Mouse (Mus musculus) erythroblast, embryonic 14.5 days (primary cell): ENCODE measurements around the gene Rims3.

Source experiments
- GATA1 ChIP-seq: IDR thresholded peaks from 2 replicates; pipeline ENCODE4 v1.6.1; 2012; ENCODE audit warnings: low read length, inconsistent platforms, mixed read lengths
- TAL1 ChIP-seq: IDR thresholded peaks from 3 replicates; pipeline ENCODE4 v1.6.1; 2012; ENCODE audit warnings: low read length, inconsistent platforms, mixed read lengths

DNA sequence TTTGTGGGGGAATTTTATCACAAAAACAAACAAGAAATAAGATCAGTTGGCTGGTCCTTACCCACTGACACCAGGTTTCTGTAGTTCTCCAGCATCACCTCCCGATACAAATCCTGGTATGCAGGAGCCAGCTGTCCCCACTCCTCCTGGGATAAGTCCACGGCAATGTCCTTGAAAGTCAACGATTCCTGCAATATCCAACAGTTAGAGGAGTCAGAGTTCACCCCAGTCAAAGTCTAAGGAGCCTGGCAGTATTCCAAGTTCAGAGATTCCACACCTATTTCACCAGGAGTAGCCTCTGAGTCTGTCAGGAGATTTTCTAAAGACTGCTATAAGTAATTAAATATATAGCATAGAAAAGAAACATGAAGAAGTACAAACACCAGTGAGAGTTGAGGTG lies 80.4 kb downstream of the Rims3 start:
- no peak for TF ChIP-seq GATA1
- TF ChIP-seq TAL1 = no peak
